Mouse (Mus musculus) left cerebral cortex, postnatal 36 days (tissue): Measurements from ENCODE around the gene Rnf123. TPM values are rescaled to one million over a fixed set of nuclear protein-coding genes. Genes with fewer than 3 reads are reported as not detected.
A peak's percentile ranks its signal among the peaks of the same experiment; 100 is the strongest.

Experiments
- DNase-seq, 2 experiments: peaks; one replicate each; pipeline ENCODE4 v3.0.0; 2021 to 2022; ENCODE audit warnings: low spot score in 2 of 2, mixed read lengths in 1 of 2
- intact Hi-C: fragments of 180-260 bp; cut with DNase I; formaldehyde crosslinking; loops from one replicate; pipeline ENCODE4 v1.15.1; 2025
- total RNA-seq, 2 experiments: library from RNA; stranded (reverse); gene quantifications; 2 replicates each; pipeline ENCODE4 v1.2.3; 2021

The Rnf123 gene
- total RNA-seq, 2 experiments from 2014 or later: 77.6 to 107 TPM

DNA sequence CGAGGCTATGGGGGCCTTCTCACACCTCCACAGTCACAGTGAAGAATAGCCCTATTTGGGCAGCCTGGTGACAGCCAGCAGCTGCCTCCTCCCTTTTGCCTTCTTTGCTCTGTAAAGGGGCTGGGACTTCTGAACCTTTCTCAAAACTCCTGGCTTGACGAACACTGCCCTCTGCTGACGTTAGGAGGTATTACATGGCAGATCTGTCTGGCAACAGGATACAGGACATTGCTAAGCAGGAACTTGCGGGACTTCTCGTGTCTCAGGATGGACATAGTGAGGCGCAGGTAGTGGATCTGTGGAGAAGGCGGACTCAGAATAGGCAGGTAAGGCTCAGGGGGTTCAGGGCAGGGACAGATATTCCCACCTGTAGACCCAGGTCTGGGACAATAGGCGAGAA is 15.2 kb downstream of the Rnf123 start:
- DNase-seq: peak; percentile 70 to 81
- intact Hi-C loops: loop anchor here (5.0 kb wide), 2 partner anchors 106 to 166 kb away; no protein-coding TSS in a partner anchor

DNA sequence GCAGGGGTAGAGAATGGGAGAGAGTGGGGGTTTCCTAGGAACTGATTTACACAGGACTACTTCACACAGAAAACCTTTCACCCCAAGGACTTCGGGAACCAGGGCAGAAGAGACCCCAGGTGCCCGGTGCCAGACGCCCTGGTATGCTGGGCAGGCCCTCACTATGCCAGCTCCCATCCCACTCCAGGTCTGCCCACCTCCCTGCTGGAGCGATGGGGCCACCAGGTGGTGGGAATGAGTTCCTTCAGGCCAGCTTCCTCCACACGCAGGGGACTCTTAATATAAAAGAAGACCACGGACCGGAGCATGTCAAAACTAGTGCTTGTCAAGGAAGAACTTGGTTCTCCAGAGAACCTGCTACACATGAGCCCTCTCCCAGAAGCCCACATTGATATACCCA is 15.9 kb downstream of the Rnf123 start:
- no peak for DNase-seq
- intact Hi-C loops: loop anchor here (5.0 kb wide), 2 partner anchors 105 to 165 kb away; no protein-coding TSS in a partner anchor

GRCm38 (mm10) chr9:108065491-108066011 is 17.6 kb downstream of the Rnf123 start:
- intact Hi-C loops: loop anchor here (5.0 kb wide), 2 partner anchors 103 to 163 kb away; no protein-coding TSS in a partner anchor
- peak; percentile 60 to 61 for DNase-seq

DNA sequence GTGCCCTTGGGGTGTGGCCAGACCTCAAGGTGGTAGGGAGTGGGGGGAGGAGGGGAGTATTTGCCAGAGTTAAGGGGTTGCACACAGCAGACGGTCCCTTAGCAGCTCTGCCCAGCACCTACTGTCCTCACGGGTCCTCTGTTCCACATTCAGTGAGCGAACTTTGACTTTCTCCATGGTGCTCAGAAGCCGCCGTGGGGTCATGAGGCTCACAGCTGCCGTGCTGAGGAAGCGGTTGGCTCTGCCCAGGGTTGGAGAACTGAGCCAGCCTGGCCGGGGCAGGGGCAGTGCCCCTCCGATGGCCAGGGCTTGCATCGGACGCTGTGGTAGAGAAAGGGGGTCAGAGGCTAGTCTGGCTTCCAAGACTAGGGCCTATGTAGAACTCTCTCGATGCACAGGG is 19.8 kb downstream of the Rnf123 start:
- intact Hi-C loops: no loop called here
- DNase-seq: no peak

DNA sequence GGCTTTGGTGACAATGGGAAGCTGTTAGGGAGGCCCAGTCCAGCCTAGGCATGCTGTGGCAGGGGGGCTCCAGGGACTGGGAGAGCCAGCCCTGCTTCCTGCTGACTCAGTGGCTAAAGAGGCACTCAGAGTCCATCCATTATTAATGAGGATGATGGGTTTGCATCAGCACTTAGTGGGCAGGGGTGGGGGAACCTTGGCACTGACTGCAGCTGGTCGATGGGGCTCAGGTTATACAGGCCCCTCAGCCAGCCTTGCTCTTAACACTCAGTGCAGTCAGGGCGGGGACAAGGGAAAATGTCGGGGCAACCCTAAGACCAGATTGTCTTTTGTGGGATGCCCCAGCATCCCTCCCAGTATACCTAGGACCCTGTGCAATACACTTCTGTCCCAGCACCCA is 21.0 kb downstream of the Rnf123 start:
- DNase-seq: no peak
- intact Hi-C loops: no loop called here

GRCm38 (mm10) chr9:108058291-108058690 is 24.9 kb downstream of the Rnf123 start:
- intact Hi-C loops: no loop called here
- DNase-seq: no peak

DNA sequence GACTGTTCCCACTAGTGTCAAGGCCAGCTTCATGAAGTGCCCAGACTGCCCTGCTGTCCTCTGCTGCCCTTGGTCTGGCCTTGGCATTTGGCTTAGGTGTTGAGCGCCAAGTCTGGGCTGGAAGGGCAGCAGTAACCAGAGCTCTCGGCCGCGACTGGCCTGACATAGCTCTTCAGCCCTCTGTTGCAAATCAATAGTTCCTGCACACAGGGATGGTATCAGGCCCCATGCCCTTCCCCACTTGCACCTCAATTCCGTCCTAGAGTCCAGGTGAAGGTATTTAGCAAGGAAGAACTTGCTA is 25.9 kb downstream of the Rnf123 start:
- DNase-seq: no peak
- intact Hi-C loops: no loop called here

DNA sequence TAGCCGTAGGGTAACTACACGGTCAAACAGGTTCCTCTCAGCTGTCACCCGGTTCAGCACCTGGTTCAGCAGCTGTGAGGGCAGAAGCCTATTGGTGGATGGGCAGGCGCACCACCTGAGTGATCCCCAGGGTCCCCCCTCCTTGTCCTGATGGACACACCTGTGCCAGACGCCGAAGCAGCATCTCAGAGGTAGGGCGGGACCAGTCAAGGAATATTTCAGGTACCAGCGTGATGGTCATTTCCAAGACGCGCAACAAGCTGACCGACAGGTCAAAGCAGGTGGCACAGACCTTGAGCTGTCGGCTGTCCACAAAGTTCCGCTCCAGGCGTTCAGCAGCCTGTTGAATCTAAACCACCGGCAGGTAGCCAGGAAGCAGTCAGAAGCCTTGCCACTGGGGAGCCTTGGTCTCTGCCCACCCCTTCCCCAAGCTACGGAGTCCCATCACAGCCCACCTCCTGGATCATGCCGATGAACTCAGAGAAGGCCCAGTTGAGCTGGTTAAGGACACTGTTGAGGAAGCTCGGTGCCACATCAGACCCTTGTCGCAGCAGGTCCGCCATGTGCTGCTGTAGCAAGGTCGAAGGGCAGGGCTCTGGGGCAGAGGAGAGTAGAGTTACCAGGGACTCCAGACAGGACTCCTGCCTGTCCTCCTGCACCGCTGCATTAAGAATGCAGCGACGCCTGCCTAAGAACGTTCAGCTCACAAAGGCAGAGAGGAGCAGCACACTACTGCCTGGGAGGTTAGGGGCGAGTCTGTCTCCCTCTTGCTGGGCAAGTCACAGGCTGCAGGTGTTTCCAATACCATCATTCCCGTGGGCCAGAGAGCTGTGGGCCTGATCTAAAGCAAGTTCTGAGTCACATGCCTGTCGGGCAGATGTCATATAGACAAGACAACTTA is 26.5 kb downstream of the Rnf123 start:
- DNase-seq: no peak
- intact Hi-C loops: no loop called here

DNA sequence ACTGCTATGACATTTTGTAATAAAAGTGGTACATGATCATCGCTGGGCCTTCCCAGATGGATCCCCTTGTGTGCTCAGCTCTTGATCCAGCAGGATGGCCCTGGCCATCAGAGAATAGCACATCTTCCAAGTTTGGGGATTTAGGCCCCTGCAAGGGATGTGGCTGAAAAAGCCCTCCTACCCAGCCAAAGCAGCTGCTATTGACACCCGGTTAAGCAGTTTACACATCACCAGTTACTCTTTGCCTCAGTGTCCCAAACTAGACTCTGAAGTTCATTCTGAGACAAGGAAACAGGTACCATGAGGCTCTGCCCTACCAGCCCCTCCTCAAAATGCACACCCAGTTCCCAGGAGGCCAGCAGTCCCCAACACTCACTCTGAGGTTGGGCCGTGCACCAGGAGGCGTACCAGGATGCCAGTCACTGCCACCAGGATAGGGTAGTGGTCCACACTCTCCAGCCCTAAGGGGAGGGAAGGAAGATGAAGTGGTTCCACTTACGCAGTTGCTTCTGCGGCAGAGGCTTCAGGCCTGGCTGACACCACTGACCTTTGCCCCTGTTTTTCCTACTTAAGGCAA is 27.4 kb downstream of the Rnf123 start:
- DNase-seq: no peak
- intact Hi-C loops: no loop called here

DNA sequence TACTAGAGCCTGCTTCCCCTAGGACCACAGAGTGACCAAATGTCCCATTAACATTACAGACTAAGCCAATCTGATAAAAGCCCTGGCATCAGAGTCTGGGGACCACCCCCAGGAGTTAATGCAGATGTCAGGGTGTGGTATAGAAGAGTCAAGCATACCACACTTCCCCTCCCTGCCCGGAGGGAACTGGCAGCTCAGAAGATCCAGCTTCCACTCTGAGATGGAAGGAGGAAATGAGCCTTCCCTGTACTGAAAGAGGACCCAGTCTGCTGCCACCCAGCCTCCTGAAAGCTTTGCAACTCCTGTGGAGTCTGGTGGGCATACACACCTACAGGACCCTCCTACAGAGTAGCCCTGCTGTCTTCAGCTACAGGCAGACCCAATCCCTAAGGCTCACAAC is 28.1 kb downstream of the Rnf123 start:
- intact Hi-C loops: no loop called here
- no peak for DNase-seq

DNA sequence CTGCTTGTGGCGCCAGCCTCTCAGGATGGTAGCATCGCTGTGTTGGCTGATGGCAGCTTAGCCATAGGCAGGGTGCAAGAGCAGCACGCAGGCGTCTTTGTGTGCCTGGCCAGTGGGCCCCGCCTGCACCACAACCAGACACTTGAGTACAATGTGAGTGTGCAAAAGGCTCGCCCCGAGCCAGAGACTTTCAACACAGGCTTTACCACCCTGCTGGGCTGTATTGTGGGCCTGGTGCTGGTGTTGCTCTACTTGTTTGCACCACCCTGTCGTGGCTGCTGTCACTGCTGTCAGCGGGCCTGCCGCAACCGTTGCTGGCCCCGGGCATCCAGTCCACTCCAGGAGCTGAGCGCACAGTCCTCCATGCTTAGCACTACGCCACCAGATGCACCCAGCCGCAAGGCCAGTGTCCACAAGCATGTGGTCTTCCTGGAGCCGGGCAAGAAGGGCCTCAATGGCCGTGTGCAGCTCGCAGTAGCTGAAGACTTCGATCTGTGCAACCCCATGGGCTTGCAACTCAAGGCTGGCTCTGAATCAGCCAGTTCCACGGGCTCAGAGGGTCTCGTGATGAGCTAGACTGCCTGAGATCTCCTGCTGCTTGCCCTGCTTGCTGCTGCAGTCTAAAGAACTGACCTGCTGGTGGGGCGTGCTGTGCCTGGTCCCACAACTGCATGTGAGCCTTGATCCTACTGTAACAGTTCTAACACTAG is 28.7 kb downstream of the Rnf123 start:
- DNase-seq: no peak
- intact Hi-C loops: loop anchor here (5.0 kb wide), 1 partner anchor 92 kb away; no protein-coding TSS in a partner anchor

DNA sequence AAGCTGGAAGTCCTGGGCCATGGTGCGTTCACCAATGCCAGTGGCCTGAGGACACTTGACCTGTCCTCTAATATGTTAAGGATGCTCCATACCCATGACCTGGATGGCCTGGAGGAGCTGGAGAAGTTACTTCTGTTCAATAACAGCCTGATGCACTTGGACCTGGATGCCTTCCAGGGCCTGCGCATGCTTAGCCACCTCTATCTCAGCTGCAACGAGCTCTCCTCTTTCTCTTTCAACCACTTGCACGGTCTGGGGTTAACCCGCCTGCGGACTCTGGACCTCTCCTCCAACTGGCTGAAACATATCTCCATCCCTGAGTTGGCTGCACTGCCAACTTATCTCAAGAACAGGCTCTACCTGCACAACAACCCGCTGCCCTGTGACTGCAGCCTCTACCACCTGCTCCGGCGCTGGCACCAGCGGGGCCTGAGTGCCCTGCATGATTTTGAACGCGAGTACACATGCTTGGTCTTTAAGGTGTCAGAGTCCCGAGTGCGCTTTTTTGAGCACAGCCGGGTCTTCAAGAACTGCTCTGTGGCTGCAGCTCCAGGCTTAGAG is 29.4 kb downstream of the Rnf123 start:
- intact Hi-C loops: loop anchor here (5.0 kb wide), 1 partner anchor 91 kb away; no protein-coding TSS in a partner anchor
- DNase-seq: no peak

- intact Hi-C loops: loop anchor here (5.0 kb wide), 1 partner anchor 91 kb away; no protein-coding TSS in a partner anchor
- peak; percentile 94 to 95 for DNase-seq
Observed at GRCm38 (mm10) chr9:108052885-108053664, 30.1 kb downstream of the Rnf123 start, which contains the start of gene Amigo3. Gene Amigo3, plus strand, starts transcription at chr9:108053159.

GRCm38 (mm10) chr9:108052411-108052810 is 30.7 kb downstream of the Rnf123 start:
- no peak for DNase-seq
- intact Hi-C loops: loop anchor here (5.0 kb wide), 1 partner anchor 90 kb away; no protein-coding TSS in a partner anchor

DNA sequence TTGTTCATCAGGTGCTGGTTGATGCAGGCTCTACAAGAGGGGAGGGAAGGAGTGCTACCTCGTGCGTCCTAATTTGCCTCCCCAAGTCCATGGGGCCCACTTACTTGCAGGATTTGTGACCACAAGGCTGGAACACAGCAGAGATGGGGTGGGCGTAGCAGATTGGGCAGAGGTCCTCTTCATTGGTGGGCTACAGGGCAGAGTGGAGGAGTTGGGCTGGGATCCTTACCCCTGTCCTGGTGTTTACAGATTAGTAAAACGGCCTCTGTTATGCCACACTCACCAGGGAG is 31.3 kb downstream of the Rnf123 start:
- no peak for DNase-seq
- intact Hi-C loops: loop anchor here (5.0 kb wide), 1 partner anchor 90 kb away; no protein-coding TSS in a partner anchor

DNA sequence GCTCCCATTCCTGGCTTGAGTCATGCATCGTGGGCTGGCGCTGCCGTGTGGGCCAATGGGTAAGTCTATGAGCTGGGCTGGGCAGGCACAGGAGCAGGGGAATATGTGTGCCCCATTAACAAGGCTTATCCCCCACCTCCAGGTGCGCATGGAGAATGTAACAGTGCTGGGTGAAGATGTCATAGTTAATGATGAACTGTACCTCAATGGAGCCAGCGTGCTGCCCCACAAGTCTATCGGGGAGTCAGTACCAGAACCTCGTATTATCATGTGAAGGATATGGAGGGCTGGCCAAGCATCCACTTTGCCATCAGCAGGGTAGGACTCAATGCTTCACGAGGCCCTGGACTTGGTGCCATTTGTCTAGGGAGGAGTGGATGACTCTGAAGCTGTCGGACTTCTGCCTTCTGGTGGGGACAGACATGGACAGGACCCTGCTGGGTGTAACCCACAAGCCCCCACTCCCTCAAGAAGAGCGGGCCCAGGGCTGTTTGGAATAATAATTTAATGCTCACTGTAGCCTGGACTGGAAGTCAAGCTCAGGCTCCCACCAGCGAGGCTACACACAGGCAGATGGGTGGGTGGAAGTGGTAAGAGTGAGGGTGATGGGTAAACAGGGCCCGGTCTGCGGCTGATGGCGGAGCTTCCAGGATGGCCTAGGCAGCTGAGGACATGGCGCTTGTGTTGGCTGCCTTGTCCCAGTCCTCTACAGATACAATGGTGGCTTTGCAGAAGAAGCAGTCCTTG is 31.8 kb downstream of the Rnf123 start:
- intact Hi-C loops: loop anchor here (5.0 kb wide), 1 partner anchor 89 kb away; no protein-coding TSS in a partner anchor

GRCm38 (mm10) chr9:108049561-108050251 is 33.4 kb downstream of the Rnf123 start:
- no peak for DNase-seq
- intact Hi-C loops: loop anchor here (5.0 kb wide), 2 partner anchors 87 to 147 kb away; no protein-coding TSS in a partner anchor

More for the DNA sequence above, 31.8 kb downstream of the Rnf123 start:
- DNase-seq: no peak
